Mouse (Mus musculus) G1E (cell line): ENCODE results near the gene Rnf223.

ENCODE experiments used
- CTCF ChIP-seq: IDR thresholded peaks from 2 replicates; pipeline ENCODE4 v1.5.1; 2012; ENCODE audit warnings: low read depth, low read length, inconsistent platforms, mixed read lengths
- GATA1 ChIP-seq: IDR thresholded peaks from 2 replicates; pipeline ENCODE4 v1.6.1; 2012; ENCODE audit warnings: borderline replicate concordance, low read length, inconsistent platforms, mixed read lengths
- GATA2 ChIP-seq: IDR thresholded peaks from 2 replicates; pipeline ENCODE4 v1.6.1; 2012; ENCODE audit warnings: low read depth, low read length, inconsistent platforms, borderline replicate concordance
- TAL1 ChIP-seq: conservative IDR thresholded peaks from 2 replicates; pipeline ENCODE4 v1.6.1; 2012; ENCODE audit warnings: low read depth, low read length, inconsistent platforms, mixed read lengths

- no peak for TF ChIP-seq CTCF
- TF ChIP-seq TAL1, result no peak
- no peak for TF ChIP-seq GATA1
- no peak for TF ChIP-seq GATA2
Observed at GRCm38 (mm10) chr4:156097770-156098366, 32.4 kb upstream of the Rnf223 start.
